8 mouse cellular contexts compared by ENCODE assay signal in the genomic region with DNA sequence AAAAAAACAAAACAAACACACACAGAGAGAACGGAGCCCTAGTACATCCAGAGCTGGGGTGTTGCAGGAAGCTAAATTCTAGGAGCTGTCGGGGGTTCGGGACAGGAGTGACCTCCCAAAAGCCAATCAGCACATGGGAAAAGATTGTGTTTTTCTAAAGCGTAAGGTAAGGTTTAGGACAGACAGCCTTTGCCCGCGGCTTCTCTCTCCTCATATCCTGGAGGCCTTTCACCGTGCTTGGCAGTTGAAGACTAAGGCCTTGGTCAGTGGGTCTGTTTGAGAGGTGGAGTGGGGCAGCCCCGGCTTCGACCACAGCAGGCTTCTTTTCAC. TPM values are rescaled to one million over a fixed set of nuclear protein-coding genes. Genes with fewer than 3 reads are reported as not detected.
DNase-seq lines count a peak whose midpoint lies in the region; ATAC-seq and TF ChIP-seq lines count a peak whose summit lies in the region.

No protein-coding gene starts in this region.

- H3K4me3 ChIP-seq in kidney, postnatal 0 days (replicated peaks; ENCODE audit: low read depth, low read length): peak overlapping the region; percentile 26
- peak overlapping the region; percentile 56 for H3K4me3 ChIP-seq in embryonic facial prominence, embryonic 10.5 days
- peak overlapping the region; percentile 29 for H3K4me3 ChIP-seq in intestine, embryonic 14.5 days (ENCODE audit: low read depth, low read length)
- peak overlapping the region; percentile 23 for H3K4me3 ChIP-seq in midbrain, postnatal 0 days (ENCODE audit: low read depth, low read length)

- no peaks in the 10 kb centered on the region for H3K9me3 ChIP-seq in kidney, postnatal 0 days (replicated peaks; ENCODE audit: low read length)
- H3K9me3 ChIP-seq in embryonic facial prominence, embryonic 10.5 days: no peaks in the 10 kb centered on the region
- no peaks in the 10 kb centered on the region for H3K9me3 ChIP-seq in intestine, embryonic 14.5 days (ENCODE audit: control insufficient read depth, low read length)
- H3K9me3 ChIP-seq in midbrain, postnatal 0 days (ENCODE audit: low read length): no peaks in the 10 kb centered on the region

- TF ChIP-seq CTCF in kidney, postnatal 0 days (IDR thresholded peaks at IDR 0.05; ENCODE audit: low read depth): no peak
- no peak for TF ChIP-seq CTCF in midbrain, postnatal 0 days (IDR thresholded peaks at IDR 0.05)

- H3K9ac ChIP-seq in kidney, postnatal 0 days (ENCODE audit: low read depth, low read length): peak overlapping the region; percentile 52; the same call in 1 of the 2 replicates
- H3K9ac ChIP-seq in intestine, embryonic 14.5 days (ENCODE audit: low read length): peak overlapping the region; percentile 53
- H3K9ac ChIP-seq in midbrain, postnatal 0 days (replicated peaks; ENCODE audit: low read length, poor library complexity, severe bottlenecking): 0 out of 2 replicates have a peak overlapping the region, but pooled peaks have one; percentile 33

- DNase-seq in kidney, postnatal 0 days (ENCODE audit: low spot score): no peak
- no peak for DNase-seq in kidney, postnatal 14 days
- DNase-seq in embryonic facial prominence, embryonic 10.5 days (ENCODE audit: low spot score): no peak
- no peak for DNase-seq in intestine, embryonic 14.5 days (ENCODE audit: low spot score)
- no peak for DNase-seq in midbrain, postnatal 0 days (ENCODE audit: low spot score)
- no peak for DNase-seq in adrenal gland, adult 8-10 months
- DNase-seq in thymus, postnatal 0 days (ENCODE audit: low spot score): no peak
- no peak for DNase-seq in cerebellum, adult 11 months

- no peaks in the 10 kb centered on the region for H3K27me3 ChIP-seq in kidney, postnatal 0 days (ENCODE audit: insufficient read depth, low read length)
- peaks cover 62% of the 10 kb centered on the region for H3K27me3 ChIP-seq in embryonic facial prominence, embryonic 10.5 days (replicated peaks; ENCODE audit: low read depth, poor library complexity, severe bottlenecking)
- H3K27me3 ChIP-seq in intestine, embryonic 14.5 days (replicated peaks; ENCODE audit: control insufficient read depth, insufficient read depth, low read length): no peaks in the 10 kb centered on the region
- H3K27me3 ChIP-seq in midbrain, postnatal 0 days (ENCODE audit: insufficient read depth, low read length): peaks cover 28% of the 10 kb centered on the region

- ATAC-seq in kidney, postnatal 0 days (replicated peaks; ENCODE audit: low FRiP score, low read depth): no peak
- no peak for ATAC-seq in intestine, embryonic 14.5 days (replicated peaks; ENCODE audit: low FRiP score, low TSS enrichment, low read depth)
- no peak for ATAC-seq in midbrain, postnatal 0 days (ENCODE audit: low FRiP score)

- H3K4me1 ChIP-seq in kidney, postnatal 0 days (replicated peaks; ENCODE audit: insufficient read depth, low read length): peaks cover 36% of the 10 kb centered on the region
- peaks cover 60% of the 10 kb centered on the region for H3K4me1 ChIP-seq in embryonic facial prominence, embryonic 10.5 days
- H3K4me1 ChIP-seq in intestine, embryonic 14.5 days (replicated peaks; ENCODE audit: control insufficient read depth, insufficient read depth, low read length): peaks cover 32% of the 10 kb centered on the region
- H3K4me1 ChIP-seq in midbrain, postnatal 0 days (ENCODE audit: insufficient read depth, low read length): no peaks in the 10 kb centered on the region; the same call in 1 of the 2 replicates

- 51% methylated on average over 9 of the region's 9 CpGs for WGBS in kidney, postnatal 0 days
- 46% methylated on average over 9 of the region's 9 CpGs for whole genome bisulfite sequencing in embryonic facial prominence, embryonic 10.5 days
- 49% methylated on average over 9 of the region's 9 CpGs for WGBS in intestine, embryonic 14.5 days
- WGBS in midbrain, postnatal 0 days: 58% methylated on average over 9 of the region's 9 CpGs

- peak overlapping the region; percentile 97 for H3K4me2 ChIP-seq in kidney, postnatal 0 days (ENCODE audit: low read length)
- H3K4me2 ChIP-seq in intestine, embryonic 14.5 days (ENCODE audit: low read length): peak overlapping the region; percentile 58
- H3K4me2 ChIP-seq in midbrain, postnatal 0 days (ENCODE audit: low read depth, low read length, poor library complexity, severe bottlenecking): peak overlapping the region; percentile 54

- peak overlapping the region; percentile 99 for H3K27ac ChIP-seq in kidney, postnatal 0 days
- peak overlapping the region; percentile 71 for H3K27ac ChIP-seq in embryonic facial prominence, embryonic 10.5 days (replicated peaks)
- H3K27ac ChIP-seq in intestine, embryonic 14.5 days (ENCODE audit: low read depth): peak overlapping the region; percentile 38; the same call in 1 of the 2 replicates
- H3K27ac ChIP-seq in midbrain, postnatal 0 days (ENCODE audit: low read depth, low read length): no peak overlapping the region

- peaks cover 3% of the 10 kb centered on the region; the same call in 1 of the 2 replicates for H3K36me3 ChIP-seq in kidney, postnatal 0 days (ENCODE audit: insufficient read depth, low read length)
- peaks cover under 1% of the 10 kb centered on the region; the same call in 1 of the 2 replicates for H3K36me3 ChIP-seq in embryonic facial prominence, embryonic 10.5 days (replicated peaks)
- no peaks in the 10 kb centered on the region for H3K36me3 ChIP-seq in intestine, embryonic 14.5 days (ENCODE audit: control insufficient read depth, insufficient read depth, low read length)
- H3K36me3 ChIP-seq in midbrain, postnatal 0 days (ENCODE audit: insufficient read depth, low read length): no peaks in the 10 kb centered on the region

RNA-seq across cellular contexts. Expression of a gene that starts 0.7 kb away (rescaled TPM):
- polyA plus RNA-seq in kidney, postnatal 0 days (2015; fragmentation: Nextera tagmentation; extraction: Ambion mirVana): 38.8 and 39.2 TPM in 2 replicates
- 16.6 and 19.8 TPM in 2 replicates for polyA plus RNA-seq in embryonic facial prominence, embryonic 10.5 days (2016; fragmentation: Nextera tagmentation; extraction: Ambion mirVana)
- 20.7 and 26.1 TPM in 2 replicates for polyA plus RNA-seq in intestine, embryonic 14.5 days (2014; fragmentation: Nextera tagmentation; extraction: Ambion mirVana)
- 2.8 and 3.9 TPM in 2 replicates for total RNA-seq in midbrain, postnatal 0 days (2014; rRNA removed)
- polyA plus RNA-seq in midbrain, postnatal 0 days (2015; fragmentation: Nextera tagmentation; extraction: Ambion mirVana): 2.2 and 3.1 TPM in 2 replicates
- 10 to 100 TPM; 28.2 to 50.0 (median 40.7) TPM for total RNA-seq in adrenal gland, adult 8-10 months (2022)
- 46.7 and 58.9 TPM in 2 replicates for polyA plus RNA-seq in thymus, postnatal 0 days (2015; fragmentation: Nextera tagmentation; extraction: Ambion mirVana)

RNA-seq across cellular contexts. Expression of a gene that starts 0.8 kb away (rescaled TPM):
- 2.3 and 3.6 TPM in 2 replicates for polyA plus RNA-seq in kidney, postnatal 0 days (2015; fragmentation: Nextera tagmentation; extraction: Ambion mirVana)
- 1.2 and 1.4 TPM in 2 replicates for polyA plus RNA-seq in embryonic facial prominence, embryonic 10.5 days (2016; fragmentation: Nextera tagmentation; extraction: Ambion mirVana)
- 3.8 and 5.2 TPM in 2 replicates for polyA plus RNA-seq in intestine, embryonic 14.5 days (2014; fragmentation: Nextera tagmentation; extraction: Ambion mirVana)
- 0.33 and 3.2 TPM in 2 replicates for total RNA-seq in midbrain, postnatal 0 days (2014; rRNA removed)
- polyA plus RNA-seq in midbrain, postnatal 0 days (2015; fragmentation: Nextera tagmentation; extraction: Ambion mirVana): 0.79 and 1.2 TPM in 2 replicates
- total RNA-seq in adrenal gland, adult 8-10 months (2022): 1 to 10 TPM; 1.5 to 3.3 (median 3.0) TPM
- polyA plus RNA-seq in thymus, postnatal 0 days (2015; fragmentation: Nextera tagmentation; extraction: Ambion mirVana): 37.5 and 41.1 TPM in 2 replicates

RNA-seq across cellular contexts. Expression of a gene that starts 14.8 kb away (rescaled TPM):
- not detected in 2 replicates for polyA plus RNA-seq in kidney, postnatal 0 days (2015; fragmentation: Nextera tagmentation; extraction: Ambion mirVana)
- 0.69 and 1.4 TPM in 2 replicates for polyA plus RNA-seq in embryonic facial prominence, embryonic 10.5 days (2016; fragmentation: Nextera tagmentation; extraction: Ambion mirVana)
- polyA plus RNA-seq in intestine, embryonic 14.5 days (2014; fragmentation: Nextera tagmentation; extraction: Ambion mirVana): 0.28 TPM in 2 replicates
- not detected in 2 replicates for total RNA-seq in midbrain, postnatal 0 days (2014; rRNA removed)
- polyA plus RNA-seq in midbrain, postnatal 0 days (2015; fragmentation: Nextera tagmentation; extraction: Ambion mirVana): not detected in 2 replicates
- not detected for total RNA-seq in adrenal gland, adult 8-10 months (2022)
- 0.21 and 0.55 TPM in 2 replicates for polyA plus RNA-seq in thymus, postnatal 0 days (2015; fragmentation: Nextera tagmentation; extraction: Ambion mirVana)

RNA-seq across cellular contexts. Expression of a gene that starts 26.8 kb away (rescaled TPM):
- polyA plus RNA-seq in kidney, postnatal 0 days (2015; fragmentation: Nextera tagmentation; extraction: Ambion mirVana): 0.19 and 0.21 TPM in 2 replicates
- polyA plus RNA-seq in embryonic facial prominence, embryonic 10.5 days (2016; fragmentation: Nextera tagmentation; extraction: Ambion mirVana): 0.28 and 0.41 TPM in 2 replicates
- polyA plus RNA-seq in intestine, embryonic 14.5 days (2014; fragmentation: Nextera tagmentation; extraction: Ambion mirVana): 0.83 TPM in 1 of 2 replicates, not detected in the other
- 2.4 TPM in 1 of 2 replicates, not detected in the other for total RNA-seq in midbrain, postnatal 0 days (2014; rRNA removed)
- 1.2 and 2.7 TPM in 2 replicates for polyA plus RNA-seq in midbrain, postnatal 0 days (2015; fragmentation: Nextera tagmentation; extraction: Ambion mirVana)
- total RNA-seq in adrenal gland, adult 8-10 months (2022): 1 to 10 TPM in 2 of 4 experiments, under 1 TPM in 2; 0.59 to 3.4 (median 1.3) TPM
- polyA plus RNA-seq in thymus, postnatal 0 days (2015; fragmentation: Nextera tagmentation; extraction: Ambion mirVana): 0.13 and 0.48 TPM in 2 replicates

RNA-seq across cellular contexts. Expression of a gene that starts 26.8 kb away (rescaled TPM):
- 107 and 115 TPM in 2 replicates for polyA plus RNA-seq in kidney, postnatal 0 days (2015; fragmentation: Nextera tagmentation; extraction: Ambion mirVana)
- polyA plus RNA-seq in embryonic facial prominence, embryonic 10.5 days (2016; fragmentation: Nextera tagmentation; extraction: Ambion mirVana): 27.7 and 29.9 TPM in 2 replicates
- polyA plus RNA-seq in intestine, embryonic 14.5 days (2014; fragmentation: Nextera tagmentation; extraction: Ambion mirVana): 145 TPM in 2 replicates
- total RNA-seq in midbrain, postnatal 0 days (2014; rRNA removed): 18.8 and 25.3 TPM in 2 replicates
- polyA plus RNA-seq in midbrain, postnatal 0 days (2015; fragmentation: Nextera tagmentation; extraction: Ambion mirVana): 14.0 and 14.6 TPM in 2 replicates
- total RNA-seq in adrenal gland, adult 8-10 months (2022): 100 to 1,000 TPM in 2 of 4 experiments, 10 to 100 TPM in 2; 86.0 to 110 (median 103) TPM
- polyA plus RNA-seq in thymus, postnatal 0 days (2015; fragmentation: Nextera tagmentation; extraction: Ambion mirVana): 100.0 and 116 TPM in 2 replicates
